Mouse (Mus musculus): ENCODE measurements at regions not wholly inside any gene's neighbourhood (a gene's known extent, or its start where the extent isn't known, plus 50 kb on each side); places are given as distances from the start of the nearest gene placed in this dataset.

DNA sequence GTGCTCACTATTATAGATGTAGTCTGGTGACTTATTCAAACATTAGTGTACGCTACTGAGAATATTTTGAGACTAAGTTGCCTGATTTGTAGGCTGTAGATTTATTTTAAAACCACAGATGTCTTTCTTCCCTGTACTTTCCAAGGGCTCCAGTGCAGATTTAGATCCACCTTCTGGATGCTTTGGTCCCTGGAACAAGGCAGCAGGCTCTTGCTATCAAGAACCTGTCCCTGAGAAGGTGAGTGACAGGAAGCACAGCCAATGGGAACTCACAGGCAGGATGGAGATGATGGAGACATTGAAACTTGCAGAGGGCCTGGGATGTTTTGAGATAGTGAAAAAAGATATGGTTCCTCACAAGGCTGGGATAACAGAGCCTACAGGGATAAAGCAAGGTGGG, 70.0 kb upstream of the Sox4 start:
- peak; percentile 73 for DNase-seq (ENCODE audit: low read depth, low spot score)

DNA sequence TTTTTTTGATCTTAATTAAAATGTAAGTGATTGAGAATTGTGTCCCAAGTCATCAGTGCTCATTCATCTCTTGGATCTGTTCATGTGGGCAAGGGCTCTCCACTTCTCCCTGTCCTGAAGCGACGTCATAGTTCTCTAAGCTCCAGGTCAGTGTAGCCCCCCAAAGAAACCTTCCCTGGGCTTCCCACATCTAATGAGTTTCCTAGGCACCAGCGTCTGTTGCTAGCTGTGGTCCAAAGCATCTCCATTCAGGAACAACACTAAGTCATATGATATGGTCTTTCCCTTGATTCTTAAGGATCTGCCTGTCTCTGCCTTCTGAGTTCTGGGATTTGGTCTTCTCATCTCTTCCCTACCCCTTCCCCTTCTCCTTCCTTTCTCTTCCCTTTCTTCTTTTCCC, 66.3 kb upstream of the Sox4 start:
- DNase-seq (ENCODE audit: low read depth, low spot score), result no peak

DNA sequence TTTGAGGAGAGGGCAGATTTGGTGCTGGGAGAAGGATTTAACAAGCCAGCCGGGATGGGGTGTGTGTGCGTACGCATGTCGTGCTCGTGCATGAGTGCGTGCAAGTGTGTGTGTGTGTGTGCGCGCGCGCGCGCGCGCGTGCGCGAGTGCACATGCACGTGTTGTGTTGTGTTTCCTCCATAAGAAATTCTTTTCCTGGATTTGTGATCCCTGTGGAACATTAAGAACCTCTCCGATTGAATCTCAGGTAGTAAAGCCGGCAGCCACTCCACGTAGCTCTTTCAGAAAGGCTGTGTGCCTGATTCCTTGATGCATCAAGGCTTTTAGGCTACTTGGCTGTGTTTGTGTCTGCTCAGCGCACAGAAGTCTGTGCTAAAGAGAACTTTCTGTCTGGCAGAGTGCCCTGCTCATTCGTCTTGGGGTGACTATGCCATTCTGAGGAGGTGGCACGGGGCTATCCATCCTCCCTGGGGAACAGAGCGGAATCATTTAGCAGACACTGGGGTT, 62.7 kb upstream of the Sox4 start:
- DNase-seq (ENCODE audit: low read depth, low spot score), result peak; percentile 82

DNA sequence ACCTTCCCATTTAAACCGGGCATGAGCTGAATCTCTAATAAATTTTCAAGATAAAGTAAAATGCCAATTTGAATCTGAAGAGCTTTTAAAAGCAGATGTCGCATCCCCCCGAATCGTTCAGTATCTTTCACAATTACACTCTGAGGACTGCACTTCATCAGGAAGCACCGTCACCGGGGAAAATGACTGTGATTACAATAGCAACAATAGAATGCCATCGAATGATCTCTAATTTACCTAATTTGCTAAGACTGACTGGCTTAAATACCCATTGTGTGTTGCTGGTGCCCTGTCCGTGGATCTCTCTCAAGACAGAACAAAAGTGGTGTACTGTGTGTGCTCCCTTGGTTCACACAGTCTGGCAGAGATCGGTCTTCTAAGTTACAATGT, 62.1 kb upstream of the Sox4 start:
- no peak for DNase-seq (ENCODE audit: low read depth, low spot score)

DNA sequence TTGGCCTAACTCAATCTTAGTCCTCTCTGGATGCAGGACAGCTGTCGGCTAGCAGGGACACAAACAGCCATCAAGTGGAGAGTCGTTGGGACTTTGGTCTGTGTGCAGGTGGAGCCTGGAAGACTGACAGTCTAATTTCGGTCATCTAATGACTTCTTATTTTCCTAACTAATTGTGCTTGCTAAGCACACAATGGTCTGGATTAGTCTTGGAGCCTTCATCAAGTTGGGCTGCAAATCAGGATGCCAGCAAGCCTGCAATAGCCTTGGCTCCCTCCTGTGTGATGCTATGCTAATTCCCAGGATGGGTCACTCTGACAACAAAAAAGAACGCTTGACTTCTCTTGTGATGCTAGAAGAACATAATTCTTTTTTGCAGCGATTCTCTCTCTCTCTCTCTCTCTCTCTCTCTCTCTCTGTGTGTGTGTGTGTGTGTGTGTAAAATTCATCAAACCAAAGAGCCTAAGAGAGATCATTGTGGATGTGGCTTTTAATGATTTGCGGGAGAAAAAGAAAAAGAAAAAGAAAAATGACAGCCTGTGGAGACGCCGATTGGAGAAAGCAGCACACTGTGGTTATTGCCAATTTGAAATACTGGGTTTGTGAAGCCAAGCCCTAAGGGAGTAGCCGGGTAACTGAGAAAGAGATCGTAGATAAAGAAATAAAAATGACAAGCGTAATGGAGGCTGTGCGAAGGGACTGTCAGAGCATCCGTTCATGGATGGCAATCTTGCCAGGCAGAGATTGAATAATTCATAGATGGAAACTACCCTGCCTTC, 61.5 kb upstream of the Sox4 start:
- DNase-seq (ENCODE audit: low read depth, low spot score), result peak; percentile 26

DNA sequence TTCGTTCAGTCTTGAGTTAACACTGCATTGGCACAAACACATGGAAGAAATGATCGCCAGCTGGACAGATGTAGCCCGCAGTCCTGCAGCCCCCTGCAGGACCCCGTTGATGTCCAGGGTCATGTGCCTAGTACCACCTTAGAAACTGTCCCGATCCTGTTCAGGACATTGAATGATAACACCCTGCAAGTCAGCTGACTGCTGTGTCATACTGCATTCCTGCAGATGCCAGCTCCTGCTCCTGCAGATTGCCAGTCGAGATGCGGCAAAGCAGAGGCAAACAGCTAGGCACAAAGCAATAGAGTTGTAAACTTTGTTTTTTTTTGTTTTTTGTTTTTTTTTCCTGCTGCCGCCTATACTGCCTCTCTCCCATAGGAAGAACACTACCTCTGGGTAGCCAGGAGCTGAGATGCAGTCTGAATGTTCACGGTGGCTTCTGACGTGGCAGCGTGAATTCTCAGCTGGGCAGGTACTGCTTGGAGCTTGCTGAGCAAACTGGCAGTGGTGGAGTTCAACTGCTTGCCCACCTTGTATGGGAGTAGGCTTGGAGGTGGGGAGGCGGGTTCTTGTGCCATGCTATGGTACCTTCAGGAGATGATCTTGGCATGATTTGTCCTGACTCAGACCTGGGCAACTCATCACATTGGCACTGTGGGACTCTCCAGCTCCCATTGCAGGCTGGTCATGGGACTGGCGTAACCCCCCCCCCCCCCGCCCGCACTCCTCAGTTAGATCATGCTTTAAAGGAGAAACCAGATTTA, 60.7 kb upstream of the Sox4 start:
- DNase-seq (ENCODE audit: low read depth, low spot score), result peak; percentile 48

DNA sequence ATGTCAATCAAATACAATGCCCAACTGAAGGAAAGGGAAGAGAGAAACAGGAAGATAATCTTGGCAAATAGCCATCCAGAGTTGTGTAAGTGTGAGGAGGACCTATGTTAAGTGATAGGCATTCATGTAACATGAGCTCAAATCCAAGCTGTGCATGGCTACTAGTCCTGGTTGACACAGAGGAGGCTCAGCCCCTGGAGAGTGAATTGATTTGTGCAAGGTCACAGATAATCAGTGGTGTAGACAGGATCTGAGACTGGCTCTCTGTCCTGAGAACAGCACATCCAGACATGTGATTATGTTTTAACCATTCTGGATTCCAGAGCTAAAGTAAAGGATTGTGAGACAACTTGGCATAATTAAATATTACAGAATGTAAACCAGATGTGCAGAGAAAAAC, 53.0 kb upstream of the Sox4 start:
- DNase-seq (ENCODE audit: low read depth, low spot score), result no peak

All from telencephalon, adult 2 months (tissue).